Mouse (Mus musculus) spleen, embryonic (tissue): ENCODE results near the gene Rnf216.

ENCODE experiments used
- CTCF ChIA-PET: fragments of 350-600 bp; sonication (Branson Sonifier 250); formaldehyde crosslinking; loops from one replicate; lab custom pipeline; 2022; lab: Charles Lee

The Rnf216 gene

GRCm38 (mm10) chr5:143023887-143024286, 88.9 kb downstream of the Rnf216 start:
- CTCF ChIA-PET = no interaction called here

- CTCF ChIA-PET = no interaction called here
These were observed 89.8 kb downstream of the Rnf216 start for GRCm38 (mm10) chr5:143022956-143023355.

- CTCF ChIA-PET = interaction anchor here (0.6 kb wide), 1 partner anchor 13 kb away, joined by 3 read pairs; no protein-coding TSS in a partner anchor
These were observed 95.4 kb downstream of the Rnf216 start for GRCm38 (mm10) chr5:143017401-143017800.

- CTCF ChIA-PET = no interaction called here
These were observed 103.4 kb downstream of the Rnf216 start for GRCm38 (mm10) chr5:143009383-143009782.

GRCm38 (mm10) chr5:143000654-143001500, 111.9 kb downstream of the Rnf216 start:
- CTCF ChIA-PET = interaction anchor here (1.1 kb wide), 1 partner anchor 12 kb away, joined by 3 read pairs; no protein-coding TSS in a partner anchor

GRCm38 (mm10) chr5:143000091-143000490, 112.7 kb downstream of the Rnf216 start:
- CTCF ChIA-PET = interaction anchor here (0.6 to 1.1 kb wide), 2 partner anchors 12 to 25 kb away, joined by 3 read pairs; no protein-coding TSS in a partner anchor

GRCm38 (mm10) chr5:142998171-142998570, 114.6 kb downstream of the Rnf216 start:
- CTCF ChIA-PET = no interaction called here

GRCm38 (mm10) chr5:142997526-142997925, 115.3 kb downstream of the Rnf216 start:
- CTCF ChIA-PET = no interaction called here

- CTCF ChIA-PET = no interaction called here
These were observed 118.0 kb downstream of the Rnf216 start for GRCm38 (mm10) chr5:142994746-142995145.

GRCm38 (mm10) chr5:142989167-142989566, 123.6 kb downstream of the Rnf216 start:
- CTCF ChIA-PET = no interaction called here

GRCm38 (mm10) chr5:142988520-142988919, 124.3 kb downstream of the Rnf216 start:
- CTCF ChIA-PET = interaction anchor here (0.9 kb wide), 1 partner anchor 11 kb away, joined by 3 read pairs; no protein-coding TSS in a partner anchor

GRCm38 (mm10) chr5:142984271-142984670, 128.5 kb downstream of the Rnf216 start:
- CTCF ChIA-PET = no interaction called here

- CTCF ChIA-PET = interaction anchor here (0.7 kb wide), 1 partner anchor 28 kb away, joined by 3 read pairs; no protein-coding TSS in a partner anchor
These were observed 129.6 kb downstream of the Rnf216 start for GRCm38 (mm10) chr5:142983174-142983573.

- CTCF ChIA-PET = no interaction called here
These were observed 130.6 kb downstream of the Rnf216 start for GRCm38 (mm10) chr5:142982046-142982801.

- CTCF ChIA-PET = no interaction called here
These were observed 136.3 kb downstream of the Rnf216 start for GRCm38 (mm10) chr5:142976516-142976915.

- CTCF ChIA-PET = no interaction called here
These were observed 138.1 kb downstream of the Rnf216 start for GRCm38 (mm10) chr5:142974598-142975121.

- CTCF ChIA-PET = no interaction called here
These were observed 138.8 kb downstream of the Rnf216 start for GRCm38 (mm10) chr5:142973971-142974370.

- CTCF ChIA-PET = interaction anchor here (0.5 kb wide), 1 partner anchor 58 kb away, joined by 8 read pairs; no protein-coding TSS in a partner anchor
These were observed 144.4 kb downstream of the Rnf216 start for GRCm38 (mm10) chr5:142968411-142968810.

- CTCF ChIA-PET = no interaction called here
These were observed 148.1 kb downstream of the Rnf216 start for GRCm38 (mm10) chr5:142964650-142965049.

GRCm38 (mm10) chr5:142963705-142964494, 148.9 kb downstream of the Rnf216 start:
- CTCF ChIA-PET = interaction anchor here (0.6 kb wide), 1 partner anchor 60 kb away, joined by 8 read pairs; no protein-coding TSS in a partner anchor
